Mouse (Mus musculus): ENCODE data around the gene Arhgap10. TPM values are rescaled to one million over a fixed set of nuclear protein-coding genes. Genes with fewer than 3 reads are reported as not detected.

Gene Arhgap10
- total and polyA plus RNA-seq, 2 experiments from 2014 or later: 3.3 to 4.5 TPM

DNA sequence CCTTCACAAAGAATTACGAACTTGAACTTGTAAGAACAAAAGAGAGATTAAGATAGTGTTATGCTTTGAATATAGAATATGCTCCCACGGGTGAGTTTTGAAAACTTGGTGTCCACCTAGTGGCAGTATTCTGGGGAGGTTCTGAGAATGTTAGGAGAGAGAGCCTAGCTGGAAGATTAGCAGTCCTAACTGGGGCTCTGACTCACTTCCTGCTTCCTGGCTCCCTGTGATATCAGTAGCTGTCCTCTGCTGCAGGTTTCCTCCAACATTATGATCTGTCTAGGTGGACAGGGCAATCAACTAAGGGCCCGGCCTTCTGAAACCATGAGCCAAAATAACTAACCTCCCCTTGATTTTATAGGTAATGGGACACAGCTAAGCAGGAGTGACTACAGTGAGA, 233.3 kb downstream of the Arhgap10 start:
- no peaks in the 10 kb centered on the region for H3K27me3 ChIP-seq (ENCODE audit: insufficient read depth, low read length)
- DNase-seq (no peak), ATAC-seq (no peak)
- no peak overlapping the region for H3K27ac ChIP-seq (ENCODE audit: low read depth, low read length)
- no peak overlapping the region for H3K4me3 ChIP-seq (ENCODE audit: low read depth, low read length)
- H3K9me3 ChIP-seq (ENCODE audit: low read length): peaks cover 5% of the 10 kb centered on the region; the same call in 1 of the 2 replicates
- TF ChIP-seq CTCF (IDR thresholded peaks at IDR 0.05; ENCODE audit: low read depth): no peak
- no peak overlapping the region for H3K9ac ChIP-seq
- no peak overlapping the region for H3K4me2 ChIP-seq (ENCODE audit: low read depth)
- H3K4me1 ChIP-seq (ENCODE audit: insufficient read depth): no peaks in the 10 kb centered on the region
- H3K36me3 ChIP-seq (ENCODE audit: insufficient read depth): no peaks in the 10 kb centered on the region
- WGBS: 80% methylated on average over 3 of the region's 3 CpGs

DNA sequence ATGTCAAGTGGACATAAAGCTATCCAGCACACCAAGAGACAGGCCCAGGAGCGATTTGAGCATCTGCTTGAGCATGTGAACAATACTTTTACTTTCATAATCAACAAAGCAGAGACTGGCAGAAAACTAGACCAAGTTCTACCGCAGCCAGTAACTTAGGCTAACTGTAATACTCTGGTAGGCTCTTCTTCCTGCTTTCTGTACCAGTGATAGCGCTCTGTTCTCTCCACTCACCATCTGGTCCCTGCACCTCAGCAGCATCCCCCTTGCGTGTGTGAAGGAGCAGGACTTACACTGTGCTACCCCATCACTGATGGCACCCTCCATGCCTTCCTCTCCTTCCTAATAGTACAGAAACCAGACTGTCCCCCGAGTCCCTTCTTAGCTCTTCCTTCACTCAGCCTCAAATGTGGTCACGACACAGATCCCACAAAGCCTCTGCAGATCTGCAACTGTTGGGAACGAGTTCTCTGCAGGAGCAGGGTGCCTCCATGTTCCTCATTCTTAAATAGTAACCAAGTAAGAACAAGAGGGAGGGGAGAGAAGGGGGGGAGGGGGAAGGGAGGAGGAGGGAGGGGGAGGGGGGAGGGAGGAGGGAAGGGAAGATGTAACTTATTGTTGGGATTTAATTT, 235.0 kb downstream of the Arhgap10 start:
- Histone ChIP-seq H3K4me1 (ENCODE audit: insufficient read depth) (no peaks in the 10 kb centered on the region), H3K9ac (no peak overlapping the region), H3K4me3 (ENCODE audit: low read depth, low read length) (no peak overlapping the region), H3K27me3 (ENCODE audit: insufficient read depth, low read length) (no peaks in the 10 kb centered on the region), H3K4me2 (ENCODE audit: low read depth) (no peak overlapping the region), H3K9me3 (ENCODE audit: low read length) (peaks cover 5% of the 10 kb centered on the region; the same call in 1 of the 2 replicates), H3K27ac (ENCODE audit: low read depth, low read length) (no peak overlapping the region), H3K36me3 (ENCODE audit: insufficient read depth) (no peaks in the 10 kb centered on the region)
- no peak for TF ChIP-seq CTCF (IDR thresholded peaks at IDR 0.05; ENCODE audit: low read depth)
- DNase-seq (no peak), ATAC-seq (no peak)
- WGBS: 88% methylated on average over 7 of the region's 7 CpGs

DNA sequence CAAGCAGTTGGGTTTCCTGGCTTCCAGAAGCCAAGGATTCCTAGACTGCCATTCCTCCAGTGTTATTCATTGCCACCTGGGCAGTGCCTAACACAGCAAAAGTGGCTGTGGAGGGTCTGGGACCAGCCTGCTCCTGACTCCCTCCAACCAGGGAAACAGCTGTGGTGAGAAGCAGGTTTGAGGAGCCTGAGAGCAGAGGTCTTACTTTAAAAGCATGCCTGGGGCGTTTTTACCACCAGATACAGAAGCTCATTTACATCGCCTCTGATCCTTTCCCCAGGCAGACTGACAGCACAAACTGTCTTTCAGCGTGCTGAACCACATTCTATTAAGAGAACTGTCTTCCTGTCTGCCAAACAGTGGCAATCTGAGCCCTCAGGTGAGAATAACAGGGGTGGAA, 237.8 kb downstream of the Arhgap10 start:
- DNase-seq (no peak), ATAC-seq (peak; percentile 29; the same call in 1 of the 2 replicates)
- no peak overlapping the region for H3K4me2 ChIP-seq (ENCODE audit: low read depth)
- TF ChIP-seq CTCF (IDR thresholded peaks at IDR 0.05; ENCODE audit: low read depth): no peak
- H3K36me3 ChIP-seq (ENCODE audit: insufficient read depth): no peaks in the 10 kb centered on the region
- 39% methylated on average over 3 of the region's 3 CpGs for WGBS
- H3K4me3 ChIP-seq (ENCODE audit: low read depth, low read length): no peak overlapping the region
- H3K4me1 ChIP-seq (ENCODE audit: insufficient read depth): no peaks in the 10 kb centered on the region
- peaks cover 4% of the 10 kb centered on the region; the same call in 1 of the 2 replicates for H3K9me3 ChIP-seq (ENCODE audit: low read length)
- no peak overlapping the region for H3K27ac ChIP-seq (ENCODE audit: low read depth, low read length)
- no peaks in the 10 kb centered on the region for H3K27me3 ChIP-seq (ENCODE audit: insufficient read depth, low read length)
- H3K9ac ChIP-seq: 0 out of 2 replicates have a peak overlapping the region, but pooled peaks have one; percentile 6

DNA sequence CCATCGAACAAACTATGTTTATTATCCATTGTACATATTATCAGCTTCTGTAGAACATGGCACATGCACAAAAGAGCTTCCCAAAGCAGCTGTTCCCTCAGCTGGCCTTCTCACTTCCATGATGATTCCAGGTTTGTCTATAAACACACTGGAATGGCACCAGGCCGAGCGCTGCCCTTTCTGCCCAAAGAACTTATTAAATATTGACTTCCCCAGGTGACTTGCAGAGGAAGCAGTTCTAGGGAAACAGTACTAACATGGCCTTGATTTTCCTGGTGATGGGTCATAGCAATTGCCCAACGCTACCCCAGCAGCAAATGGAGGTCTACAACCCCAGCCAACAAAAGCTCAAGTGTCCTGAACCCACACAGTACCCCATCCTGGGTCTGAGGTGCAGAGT, 239.5 kb downstream of the Arhgap10 start:
- Histone ChIP-seq H3K27me3 (ENCODE audit: insufficient read depth, low read length) (no peaks in the 10 kb centered on the region), H3K36me3 (ENCODE audit: insufficient read depth) (no peaks in the 10 kb centered on the region), H3K27ac (ENCODE audit: low read depth, low read length) (no peak overlapping the region), H3K9ac (no peak overlapping the region), H3K9me3 (ENCODE audit: low read length) (no peaks in the 10 kb centered on the region), H3K4me3 (ENCODE audit: low read depth, low read length) (no peak overlapping the region), H3K4me2 (ENCODE audit: low read depth) (no peak overlapping the region), H3K4me1 (ENCODE audit: insufficient read depth) (no peaks in the 10 kb centered on the region)
- 94% methylated on average over 4 of the region's 4 CpGs for WGBS
- no peak for DNase-seq
- no peak for ATAC-seq
- no peak for TF ChIP-seq CTCF (IDR thresholded peaks at IDR 0.05; ENCODE audit: low read depth)

DNA sequence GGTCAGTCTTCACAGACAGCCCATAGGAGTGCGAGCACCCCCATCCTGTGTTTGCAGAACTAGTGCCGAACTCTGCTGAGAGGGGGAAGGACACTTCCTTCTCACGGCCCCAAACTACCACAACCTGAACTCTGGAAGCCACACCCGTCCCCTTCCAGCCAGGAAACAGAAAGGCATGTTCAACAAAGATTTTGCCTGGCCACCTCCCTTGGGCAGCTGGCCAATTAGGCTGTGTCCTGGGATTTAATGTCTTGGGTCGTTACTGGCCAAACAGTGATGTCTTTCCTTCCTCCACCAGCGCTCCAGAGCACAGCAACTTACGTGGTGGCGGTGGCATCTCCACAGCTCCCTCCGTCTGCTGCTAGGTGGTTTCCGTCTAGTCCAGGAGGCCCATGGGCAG, 240.9 kb downstream of the Arhgap10 start:
- H3K4me2 ChIP-seq (ENCODE audit: low read depth): no peak overlapping the region
- WGBS: 83% methylated on average over 10 of the region's 10 CpGs
- no peak overlapping the region for H3K9ac ChIP-seq
- H3K9me3 ChIP-seq (ENCODE audit: low read length): no peaks in the 10 kb centered on the region
- H3K27ac ChIP-seq (ENCODE audit: low read depth, low read length): no peak overlapping the region
- H3K27me3 ChIP-seq (ENCODE audit: insufficient read depth, low read length): no peaks in the 10 kb centered on the region
- no peak for ATAC-seq
- no peaks in the 10 kb centered on the region for H3K36me3 ChIP-seq (ENCODE audit: insufficient read depth)
- no peak for DNase-seq
- H3K4me3 ChIP-seq (ENCODE audit: low read depth, low read length): no peak overlapping the region
- no peak for TF ChIP-seq CTCF (IDR thresholded peaks at IDR 0.05; ENCODE audit: low read depth)
- no peaks in the 10 kb centered on the region for H3K4me1 ChIP-seq (ENCODE audit: insufficient read depth)

DNA sequence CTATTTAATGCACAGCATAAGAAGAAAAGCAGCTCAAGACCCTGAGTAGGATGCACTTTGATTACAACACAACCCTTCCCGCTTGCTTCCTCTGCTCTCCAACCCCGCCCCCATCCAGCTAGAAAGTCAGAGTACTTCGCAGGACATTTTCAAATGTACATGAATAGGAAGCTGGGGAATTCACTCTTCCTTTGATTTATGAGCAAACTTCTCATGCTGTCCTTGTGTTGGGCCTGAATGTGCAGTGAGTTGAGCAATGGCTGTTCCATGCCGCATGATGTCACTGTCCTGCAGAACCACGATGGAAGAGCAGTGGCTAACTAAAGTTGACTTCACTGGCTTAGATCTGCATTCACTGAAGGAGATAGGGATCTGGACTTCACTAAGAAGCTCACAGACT, 242.2 kb downstream of the Arhgap10 start:
- ATAC-seq (no peak), DNase-seq (no peak)
- no peak overlapping the region for H3K27ac ChIP-seq (ENCODE audit: low read depth, low read length)
- H3K4me2 ChIP-seq (ENCODE audit: low read depth): no peak overlapping the region
- TF ChIP-seq CTCF (IDR thresholded peaks at IDR 0.05; ENCODE audit: low read depth): no peak
- H3K4me1 ChIP-seq (ENCODE audit: insufficient read depth): no peaks in the 10 kb centered on the region
- no peak overlapping the region for H3K9ac ChIP-seq
- no peaks in the 10 kb centered on the region for H3K36me3 ChIP-seq (ENCODE audit: insufficient read depth)
- WGBS: 94% methylated on average over 5 of the region's 5 CpGs
- H3K27me3 ChIP-seq (ENCODE audit: insufficient read depth, low read length): no peaks in the 10 kb centered on the region
- H3K9me3 ChIP-seq (ENCODE audit: low read length): no peaks in the 10 kb centered on the region
- no peak overlapping the region for H3K4me3 ChIP-seq (ENCODE audit: low read depth, low read length)

DNA sequence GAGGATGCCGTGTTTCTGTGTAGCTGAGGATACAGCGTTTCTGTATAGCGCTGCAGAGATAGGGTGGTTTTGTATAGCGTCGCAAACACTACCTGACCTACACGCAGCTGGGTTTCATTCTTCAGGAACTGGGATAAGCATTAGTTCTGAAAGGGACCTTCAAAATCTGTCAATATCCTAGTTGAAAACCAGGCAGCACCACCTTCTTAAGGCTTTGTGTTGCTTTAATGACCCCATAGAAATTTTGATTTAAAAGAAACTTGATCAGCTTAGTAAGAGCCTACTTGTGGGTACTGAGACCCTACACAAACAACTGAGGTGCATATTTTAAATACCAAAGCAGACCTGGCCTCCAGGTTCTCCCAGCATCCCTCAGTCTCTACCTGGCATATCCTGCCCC, 245.6 kb downstream of the Arhgap10 start:
- ATAC-seq (no peak), DNase-seq (no peak)
- TF ChIP-seq CTCF (IDR thresholded peaks at IDR 0.05; ENCODE audit: low read depth): no peak
- H3K27me3 ChIP-seq (ENCODE audit: insufficient read depth, low read length): no peaks in the 10 kb centered on the region
- no peak overlapping the region for H3K27ac ChIP-seq (ENCODE audit: low read depth, low read length)
- H3K36me3 ChIP-seq (ENCODE audit: insufficient read depth): no peaks in the 10 kb centered on the region
- no peak overlapping the region for H3K9ac ChIP-seq
- H3K4me1 ChIP-seq (ENCODE audit: insufficient read depth): no peaks in the 10 kb centered on the region
- 78% methylated on average over 6 of the region's 6 CpGs for WGBS
- H3K4me2 ChIP-seq (ENCODE audit: low read depth): no peak overlapping the region
- 0 out of 2 replicates have a peak, but pooled peaks cover 5% of the 10 kb centered on the region for H3K9me3 ChIP-seq (ENCODE audit: low read length)
- H3K4me3 ChIP-seq (ENCODE audit: low read depth, low read length): no peak overlapping the region

Data from forebrain, postnatal 0 days (tissue).